Mouse (Mus musculus) kidney, postnatal 0 days (tissue): ENCODE measurements around the gene Ociad2. TPM values are rescaled to one million over a fixed set of nuclear protein-coding genes. Genes with fewer than 3 reads are reported as not detected.

Experiments
- ATAC-seq: fragments of 200-750 bp; cut with Nextera tagmentation; replicated peaks from 2 replicates; pipeline ENCODE4 v1.8.0; 2017; ENCODE audit warnings: low read depth, moderate number of reproducible peaks, moderate TSS enrichment, moderate library complexity; ENCODE audit not compliant: low FRiP score
- DNase-seq: peaks from one replicate; pipeline ENCODE4 v3.0.0-alpha.2; 2016; ENCODE audit warnings: low spot score
- H3K27ac ChIP-seq: fragments of 300-500 bp; sonication (generic); 2 replicates; pipeline ENCODE4 v1.5.1; 2014; ENCODE audit warnings: mild to moderate bottlenecking
- H3K27me3 ChIP-seq: fragments of 300-500 bp; sonication (generic); 2 replicates; pipeline ENCODE4 v1.6.1; 2014; ENCODE audit warnings: low read length, mixed read lengths; ENCODE audit not compliant: insufficient read depth
- H3K36me3 ChIP-seq: fragments of 300-500 bp; sonication (generic); 2 replicates; pipeline ENCODE4 v1.6.1; 2014; ENCODE audit warnings: low read length, mixed read lengths; ENCODE audit not compliant: insufficient read depth
- H3K4me1 ChIP-seq: fragments of 300-500 bp; sonication (generic); replicated peaks from 2 replicates; pipeline ENCODE4 v1.6.1; 2014; ENCODE audit warnings: antibody characterized with exemption, low read length, mixed read lengths; ENCODE audit not compliant: insufficient read depth
- H3K4me2 ChIP-seq: fragments of 300-500 bp; sonication (generic); 2 replicates; pipeline ENCODE4 v1.6.1; 2014; ENCODE audit warnings: mild to moderate bottlenecking, low read length, moderate library complexity, mixed read lengths
- H3K4me3 ChIP-seq: fragments of 300-500 bp; sonication (generic); replicated peaks from 2 replicates; pipeline ENCODE4 v1.5.1; 2014; ENCODE audit warnings: low read depth, low read length
- H3K9ac ChIP-seq: fragments of 300-500 bp; sonication (generic); 2 replicates; pipeline ENCODE4 v1.6.1; 2014; ENCODE audit warnings: low read depth, low read length
- H3K9me3 ChIP-seq: fragments of 300-500 bp; sonication (generic); replicated peaks from 2 replicates; pipeline ENCODE4 v1.6.1; 2016; ENCODE audit warnings: low read length, inconsistent platforms, mixed read lengths
- CTCF ChIP-seq: IDR thresholded peaks from 2 replicates; pipeline ENCODE4 v1.5.1; 2016; ENCODE audit warnings: antibody characterized with exemption, low read depth, mild to moderate bottlenecking, moderate library complexity
- WGBS: fragments of 180-500 bp; shearing (Covaris S2); extraction: QIAGEN DNeasy Blood & Tissue Kit; methylation state at CpG from one replicate; pipeline ENCODE4 v1.1.7; 2014; 5-methylcytosine and 5-hydroxymethylcytosine counted together
- polyA plus RNA-seq: library from polyadenylated mRNA; unstranded; fragments of >200 nt; fragmentation: Nextera tagmentation; extraction: Ambion mirVana; gene quantifications from 2 replicates; pipeline ENCODE4 v1.2.1, GENCODE M21; 2015

The Ociad2 gene
- polyA plus RNA-seq, 1 experiment from 2014 or later = 27.4 TPM

- no peaks in the 10 kb centered on the region for H3K4me1 ChIP-seq
- no peak overlapping the region for H3K9ac ChIP-seq
- no peak overlapping the region for H3K4me2 ChIP-seq
- TF ChIP-seq CTCF = no peak
- no peak overlapping the region for H3K4me3 ChIP-seq
- no peaks in the 10 kb centered on the region for H3K36me3 ChIP-seq
- ATAC-seq (no peak), DNase-seq (no peak)
- H3K27me3 ChIP-seq = no peaks in the 10 kb centered on the region
- WGBS = 94% methylated on average over 3 of the region's 3 CpGs
- no peaks in the 10 kb centered on the region for H3K9me3 ChIP-seq
- H3K27ac ChIP-seq = no peak overlapping the region
These were observed 55.3 kb downstream of the Ociad2 start for GRCm38 (mm10) chr5:73285470-73285978.

GRCm38 (mm10) chr5:73284046-73284445 is 56.8 kb downstream of the Ociad2 start:
- DNase-seq (no peak), ATAC-seq (no peak)
- no peaks in the 10 kb centered on the region for H3K36me3 ChIP-seq
- no peaks in the 10 kb centered on the region for H3K9me3 ChIP-seq
- no peak overlapping the region for H3K9ac ChIP-seq
- peaks cover 8% of the 10 kb centered on the region; the same call in 1 of the 2 replicates for H3K4me1 ChIP-seq
- H3K27ac ChIP-seq = no peak overlapping the region
- no peak for TF ChIP-seq CTCF
- H3K4me2 ChIP-seq = no peak overlapping the region
- H3K27me3 ChIP-seq = no peaks in the 10 kb centered on the region
- no peak overlapping the region for H3K4me3 ChIP-seq

- no peaks in the 10 kb centered on the region for H3K27me3 ChIP-seq
- 47% methylated on average over 4 of the region's 4 CpGs for WGBS
- ATAC-seq (no peak), DNase-seq (no peak)
- no peak overlapping the region for H3K9ac ChIP-seq
- no peak overlapping the region for H3K4me3 ChIP-seq
- H3K9me3 ChIP-seq = no peaks in the 10 kb centered on the region
- no peak overlapping the region for H3K4me2 ChIP-seq
- no peaks in the 10 kb centered on the region for H3K36me3 ChIP-seq
- TF ChIP-seq CTCF = no peak
- peak overlapping the region; percentile 57 for H3K27ac ChIP-seq
- H3K4me1 ChIP-seq = peaks cover 8% of the 10 kb centered on the region; the same call in 1 of the 2 replicates
These were observed 60.3 kb downstream of the Ociad2 start for GRCm38 (mm10) chr5:73280567-73280850.

GRCm38 (mm10) chr5:73279732-73280566 is 60.9 kb downstream of the Ociad2 start:
- Histone ChIP-seq H3K27ac (peak overlapping the region; percentile 62), H3K9ac (no peak overlapping the region)

GRCm38 (mm10) chr5:73279190-73279589 is 61.6 kb downstream of the Ociad2 start:
- Histone ChIP-seq H3K27ac (peak overlapping the region; percentile 62), H3K4me1 (peaks cover 8% of the 10 kb centered on the region; the same call in 1 of the 2 replicates), H3K27me3 (no peaks in the 10 kb centered on the region), H3K9ac (no peak overlapping the region), H3K36me3 (no peaks in the 10 kb centered on the region), H3K4me2 (peak overlapping the region; percentile 7; the same call in 1 of the 2 replicates), H3K4me3 (no peak overlapping the region), H3K9me3 (no peaks in the 10 kb centered on the region)
- WGBS = 31% methylated on average over 10 of the region's 10 CpGs
- ATAC-seq = no peak
- no peak for TF ChIP-seq CTCF
- DNase-seq = peak; percentile 34

More at GRCm38 (mm10) chr5:73279732-73280566, 60.9 kb downstream of the Ociad2 start:
- Histone ChIP-seq H3K9me3 (no peaks in the 10 kb centered on the region), H3K27me3 (no peaks in the 10 kb centered on the region), H3K4me2 (no peak overlapping the region), H3K36me3 (no peaks in the 10 kb centered on the region), H3K4me1 (peaks cover 8% of the 10 kb centered on the region; the same call in 1 of the 2 replicates), H3K4me3 (no peak overlapping the region)
- ATAC-seq = no peak
- TF ChIP-seq CTCF = no peak
- peak; percentile 80 for DNase-seq
- WGBS = 27% methylated on average over 4 of the region's 4 CpGs

- WGBS = 86% methylated on average over 2 of the region's 2 CpGs
- no peak overlapping the region for H3K4me3 ChIP-seq
- no peaks in the 10 kb centered on the region for H3K27me3 ChIP-seq
- no peak overlapping the region for H3K9ac ChIP-seq
- no peak for DNase-seq
- no peak for ATAC-seq
- H3K4me1 ChIP-seq = peaks cover 7% of the 10 kb centered on the region; the same call in 1 of the 2 replicates
- H3K4me2 ChIP-seq = no peak overlapping the region
- H3K9me3 ChIP-seq = no peaks in the 10 kb centered on the region
- no peak overlapping the region for H3K27ac ChIP-seq
- no peak for TF ChIP-seq CTCF
- no peaks in the 10 kb centered on the region for H3K36me3 ChIP-seq
These were observed 65.9 kb downstream of the Ociad2 start for GRCm38 (mm10) chr5:73274941-73275340.
